Mouse (Mus musculus) neural tube, embryonic 11.5 days (tissue): ENCODE results near the gene Skap2. TPM values are rescaled to one million over a fixed set of nuclear protein-coding genes. Genes with fewer than 3 reads are reported as not detected.

ENCODE experiments used
- ATAC-seq: fragments of 200-750 bp; cut with Nextera tagmentation; 2 replicates; pipeline ENCODE4 v1.8.0; 2017; ENCODE audit warnings: moderate number of reproducible peaks, mild to moderate bottlenecking, moderate TSS enrichment, moderate library complexity; ENCODE audit not compliant: insufficient read depth, low FRiP score, low TSS enrichment
- DNase-seq: peaks from one replicate; pipeline ENCODE4 v3.0.0-alpha.2; 2015; ENCODE audit warnings: low spot score
- H3K27ac ChIP-seq: fragments of 300-500 bp; sonication (generic); 2 replicates; pipeline ENCODE4 v1.5.1; 2014; ENCODE audit warnings: low read depth, mild to moderate bottlenecking, low read length
- H3K27me3 ChIP-seq: fragments of 300-500 bp; sonication (generic); 2 replicates; pipeline ENCODE4 v1.6.1; 2014; ENCODE audit warnings: mild to moderate bottlenecking, low read length, mixed read lengths; ENCODE audit not compliant: control insufficient read depth, insufficient read depth
- H3K36me3 ChIP-seq: fragments of 300-500 bp; sonication (generic); 2 replicates; pipeline ENCODE4 v1.6.1; 2014; ENCODE audit warnings: mild to moderate bottlenecking, low read length, moderate library complexity, mixed read lengths; ENCODE audit not compliant: control insufficient read depth, insufficient read depth
- H3K4me1 ChIP-seq: fragments of 300-500 bp; sonication (generic); 2 replicates; pipeline ENCODE4 v1.6.1; 2014; ENCODE audit warnings: low read length, mixed read lengths; ENCODE audit not compliant: control insufficient read depth, insufficient read depth
- H3K4me2 ChIP-seq: fragments of 300-500 bp; sonication (generic); 2 replicates; pipeline ENCODE4 v1.6.1; 2014; ENCODE audit warnings: low read depth, mild to moderate bottlenecking, moderate library complexity
- H3K4me3 ChIP-seq: fragments of 300-500 bp; sonication (generic); 2 replicates; pipeline ENCODE4 v1.5.1; 2014; ENCODE audit warnings: low read depth, low read length
- H3K9ac ChIP-seq: fragments of 300-500 bp; sonication (generic); 2 replicates; pipeline ENCODE4 v1.6.1; 2014; ENCODE audit warnings: mild to moderate bottlenecking, low read length
- H3K9me3 ChIP-seq: fragments of 300-500 bp; sonication (generic); 2 replicates; pipeline ENCODE4 v1.6.1; 2016; ENCODE audit warnings: low read length; ENCODE audit not compliant: control insufficient read depth
- WGBS: fragments of 180-500 bp; shearing (Covaris S2); extraction: QIAGEN DNeasy Blood & Tissue Kit; methylation state at CpG from one replicate; pipeline ENCODE4 v1.1.7; 2014; 5-methylcytosine and 5-hydroxymethylcytosine counted together
- polyA plus RNA-seq: library from polyadenylated mRNA; unstranded; fragments of >200 nt; fragmentation: Nextera tagmentation; extraction: Ambion mirVana; gene quantifications from 2 replicates; pipeline ENCODE4 v1.2.1, GENCODE M21; 2014

Gene Skap2
- polyA plus RNA-seq, 1 experiment from 2014 or later: 71.8 TPM

GRCm38 (mm10) chr6:51857821-51858220 lies 154.5 kb downstream of the Skap2 start:
- Histone ChIP-seq H3K4me1 (peaks cover 2% of the 10 kb centered on the region; the same call in 1 of the 2 replicates), H3K27me3 (0 out of 2 replicates have a peak, but pooled peaks cover 1% of the 10 kb centered on the region), H3K27ac (no peak overlapping the region), H3K4me3 (no peak overlapping the region), H3K36me3 (no peaks in the 10 kb centered on the region), H3K9me3 (no peaks in the 10 kb centered on the region), H3K9ac (no peak overlapping the region), H3K4me2 (no peak overlapping the region)
- DNase-seq (peak; percentile 96), ATAC-seq (peak; percentile 90)
- WGBS: under 1% methylated on average over 11 of the region's 11 CpGs

GRCm38 (mm10) chr6:51853291-51853690 lies 159.1 kb downstream of the Skap2 start:
- WGBS: 69% methylated on average over 3 of the region's 3 CpGs
- Histone ChIP-seq H3K4me3 (no peak overlapping the region), H3K4me2 (no peak overlapping the region), H3K4me1 (peaks cover 24% of the 10 kb centered on the region), H3K9ac (no peak overlapping the region), H3K27me3 (0 out of 2 replicates have a peak, but pooled peaks cover 2% of the 10 kb centered on the region), H3K36me3 (no peaks in the 10 kb centered on the region), H3K9me3 (no peaks in the 10 kb centered on the region), H3K27ac (no peak overlapping the region)
- DNase-seq (no peak), ATAC-seq (no peak)

- 68% methylated on average over 4 of the region's 4 CpGs for WGBS
- H3K27ac ChIP-seq: no peak overlapping the region
- no peak for ATAC-seq
Measured at GRCm38 (mm10) chr6:51852643-51853042, 159.7 kb downstream of the Skap2 start.

DNA sequence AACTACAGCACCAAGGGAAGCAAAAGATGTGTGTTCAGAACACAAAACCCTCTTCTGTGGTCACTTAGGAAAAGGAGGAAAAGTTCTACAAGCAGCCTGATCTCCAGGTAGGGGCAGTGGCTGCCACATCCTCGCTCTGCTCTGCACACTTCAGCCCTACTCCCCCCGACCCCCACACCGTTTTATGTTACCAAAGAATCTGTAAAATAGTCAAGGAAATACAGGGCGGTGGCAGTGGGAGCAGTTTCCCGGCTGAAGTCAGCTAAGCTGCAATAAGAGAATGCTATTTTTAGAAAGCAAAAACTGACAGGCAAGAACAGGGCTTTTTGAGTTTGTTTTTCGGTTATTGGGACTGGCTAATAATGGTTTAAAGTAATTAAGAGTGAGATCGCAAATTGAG lies 160.8 kb downstream of the Skap2 start:
- no peak for ATAC-seq
- WGBS: 48% methylated on average over 7 of the region's 7 CpGs
- H3K9ac ChIP-seq: no peak overlapping the region
- no peaks in the 10 kb centered on the region for H3K36me3 ChIP-seq
- no peaks in the 10 kb centered on the region for H3K9me3 ChIP-seq
- peaks cover 36% of the 10 kb centered on the region for H3K4me1 ChIP-seq
- H3K4me3 ChIP-seq: no peak overlapping the region
- no peak for DNase-seq
- no peak overlapping the region for H3K4me2 ChIP-seq
- 0 out of 2 replicates have a peak, but pooled peaks cover 2% of the 10 kb centered on the region for H3K27me3 ChIP-seq
- H3K27ac ChIP-seq: no peak overlapping the region

More at GRCm38 (mm10) chr6:51852643-51853042, 159.7 kb downstream of the Skap2 start:
- 0 out of 2 replicates have a peak, but pooled peaks cover 2% of the 10 kb centered on the region for H3K27me3 ChIP-seq
- H3K9me3 ChIP-seq: no peaks in the 10 kb centered on the region
- H3K4me1 ChIP-seq: peaks cover 28% of the 10 kb centered on the region
- no peak for DNase-seq
- no peak overlapping the region for H3K9ac ChIP-seq
- H3K36me3 ChIP-seq: no peaks in the 10 kb centered on the region
- H3K4me2 ChIP-seq: no peak overlapping the region
- H3K4me3 ChIP-seq: no peak overlapping the region

DNA sequence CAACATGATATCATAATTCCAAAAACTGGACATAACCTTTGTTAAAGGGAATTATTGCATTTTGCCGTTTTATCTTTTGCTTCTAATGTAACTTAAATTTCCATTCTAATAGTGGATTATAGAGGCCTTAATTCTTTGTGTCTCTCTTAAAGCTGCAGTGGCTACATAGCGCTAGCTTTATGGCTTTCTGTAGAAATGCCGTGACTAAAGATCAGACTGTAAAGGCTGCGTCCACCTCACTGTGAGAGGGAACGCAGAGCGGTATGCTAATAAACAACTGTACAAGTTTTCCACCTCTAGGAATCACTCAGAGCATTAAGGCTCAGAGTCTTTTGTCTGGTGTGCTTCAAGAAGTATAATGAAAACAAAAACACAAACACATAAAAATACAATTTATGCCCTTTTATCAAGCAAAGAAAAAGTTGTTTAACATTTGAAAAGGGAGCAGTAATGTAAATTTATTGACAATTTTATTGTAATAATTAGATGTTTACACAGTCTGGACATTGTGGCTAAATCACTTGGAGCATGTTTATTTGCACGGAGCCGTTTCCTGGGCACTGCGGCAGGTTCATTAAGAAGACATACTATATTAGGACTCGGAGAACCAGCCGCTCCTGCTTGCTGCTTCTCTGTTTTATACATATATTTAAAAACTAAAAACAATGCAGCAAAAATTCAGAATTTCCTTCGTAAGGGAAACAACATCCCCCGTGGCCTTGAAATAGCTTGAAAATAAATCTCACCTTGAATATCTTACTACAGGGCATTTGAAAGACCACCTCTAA lies 162.1 kb downstream of the Skap2 start:
- no peaks in the 10 kb centered on the region for H3K36me3 ChIP-seq
- peak overlapping the region; percentile 75 for H3K27ac ChIP-seq
- no peak overlapping the region for H3K9ac ChIP-seq
- H3K4me3 ChIP-seq: no peak overlapping the region
- ATAC-seq (peak; percentile 51; the same call in 1 of the 2 replicates), DNase-seq (no peak)
- H3K4me2 ChIP-seq: 0 out of 2 replicates have a peak overlapping the region, but pooled peaks have one; percentile 2
- WGBS: 43% methylated on average over 13 of the region's 13 CpGs
- 0 out of 2 replicates have a peak, but pooled peaks cover 2% of the 10 kb centered on the region for H3K27me3 ChIP-seq
- H3K9me3 ChIP-seq: no peaks in the 10 kb centered on the region
- peaks cover 36% of the 10 kb centered on the region for H3K4me1 ChIP-seq

- Histone ChIP-seq H3K27me3 (0 out of 2 replicates have a peak, but pooled peaks cover 2% of the 10 kb centered on the region), H3K9ac (peak overlapping the region; percentile 35; the same call in 1 of the 2 replicates), H3K27ac (peak overlapping the region; percentile 75), H3K36me3 (no peaks in the 10 kb centered on the region), H3K4me3 (no peak overlapping the region), H3K4me1 (peaks cover 36% of the 10 kb centered on the region), H3K4me2 (peak overlapping the region; percentile 23), H3K9me3 (no peaks in the 10 kb centered on the region)
- peak; percentile 85 for ATAC-seq
- 22% methylated on average over 10 of the region's 10 CpGs for WGBS
- DNase-seq: peak; percentile 72
Measured at GRCm38 (mm10) chr6:51849561-51849960, 162.8 kb downstream of the Skap2 start.

- no peak overlapping the region for H3K4me2 ChIP-seq
- ATAC-seq (no peak), DNase-seq (no peak)
- WGBS: 52% methylated on average over 11 of the region's 11 CpGs
- no peak overlapping the region for H3K4me3 ChIP-seq
- H3K27ac ChIP-seq: peak overlapping the region; percentile 40; the same call in 1 of the 2 replicates
- H3K9me3 ChIP-seq: no peaks in the 10 kb centered on the region
- H3K27me3 ChIP-seq: no peaks in the 10 kb centered on the region
- H3K4me1 ChIP-seq: peaks cover 23% of the 10 kb centered on the region
- no peaks in the 10 kb centered on the region for H3K36me3 ChIP-seq
- no peak overlapping the region for H3K9ac ChIP-seq
Measured at GRCm38 (mm10) chr6:51844106-51844505, 168.2 kb downstream of the Skap2 start.

DNA sequence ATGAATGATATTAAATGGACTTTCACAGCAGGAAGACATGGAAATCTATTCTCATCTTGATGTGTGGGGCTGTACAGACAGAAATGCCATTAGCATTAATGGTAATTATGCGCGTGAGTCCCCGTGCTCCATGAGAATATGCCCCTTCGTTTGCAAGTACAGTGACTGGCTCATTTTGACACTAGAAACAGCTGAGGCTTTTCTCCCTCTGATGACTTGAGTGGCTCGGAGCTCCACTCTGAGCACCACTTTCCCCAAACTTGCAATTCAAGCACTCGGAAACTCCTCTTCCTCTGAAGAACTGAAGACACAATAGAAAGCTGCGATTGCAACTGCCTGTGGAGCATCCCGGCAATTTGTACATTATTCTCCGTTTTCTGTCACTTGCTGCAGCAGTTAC lies 169.3 kb downstream of the Skap2 start:
- H3K4me3 ChIP-seq: no peak overlapping the region
- H3K9me3 ChIP-seq: no peaks in the 10 kb centered on the region
- H3K9ac ChIP-seq: no peak overlapping the region
- no peak overlapping the region for H3K4me2 ChIP-seq
- no peak overlapping the region for H3K27ac ChIP-seq
- DNase-seq (no peak), ATAC-seq (no peak)
- no peaks in the 10 kb centered on the region for H3K27me3 ChIP-seq
- peaks cover 14% of the 10 kb centered on the region for H3K4me1 ChIP-seq
- 72% methylated on average over 9 of the region's 9 CpGs for WGBS
- no peaks in the 10 kb centered on the region for H3K36me3 ChIP-seq

DNA sequence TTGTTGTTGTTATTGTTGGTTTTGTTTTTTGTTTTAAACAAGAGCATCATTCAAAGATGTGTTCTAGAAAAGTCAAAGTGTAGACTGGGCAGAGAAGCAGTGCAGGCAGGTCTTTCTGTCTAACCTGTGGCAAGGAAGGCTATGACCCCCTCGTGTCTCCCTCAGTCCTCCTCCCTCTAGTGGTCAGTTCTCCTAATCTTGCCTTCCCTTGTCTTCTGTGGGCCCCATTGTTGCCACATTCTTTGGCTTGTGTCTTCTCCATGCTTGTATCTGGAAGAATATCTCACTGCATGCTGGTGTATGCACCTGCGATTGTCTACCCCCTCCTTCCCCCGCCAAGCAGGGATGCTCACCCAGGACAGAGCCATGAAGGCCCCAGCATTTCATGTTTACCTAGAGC lies 174.2 kb downstream of the Skap2 start:
- WGBS: 72% methylated on average over 3 of the region's 3 CpGs
- Histone ChIP-seq H3K4me3 (no peak overlapping the region), H3K36me3 (no peaks in the 10 kb centered on the region), H3K4me1 (no peaks in the 10 kb centered on the region; the same call in 1 of the 2 replicates), H3K9me3 (no peaks in the 10 kb centered on the region), H3K9ac (no peak overlapping the region), H3K27ac (no peak overlapping the region), H3K27me3 (no peaks in the 10 kb centered on the region), H3K4me2 (no peak overlapping the region)
- ATAC-seq (no peak), DNase-seq (no peak)
